Mouse (Mus musculus) kidney, embryonic 14.5 days (tissue): ENCODE data around the gene Paqr9. TPM values are rescaled to one million over a fixed set of nuclear protein-coding genes. Genes with fewer than 3 reads are reported as not detected.

Experiments used
- ATAC-seq: fragments of 200-750 bp; cut with Nextera tagmentation; 2 replicates; pipeline ENCODE4 v1.8.0; 2017; ENCODE audit warnings: moderate number of reproducible peaks, mild to moderate bottlenecking, moderate TSS enrichment, moderate library complexity; ENCODE audit not compliant: low FRiP score, low TSS enrichment
- H3K27ac ChIP-seq: fragments of 300-500 bp; sonication (generic); 2 replicates; pipeline ENCODE4 v1.5.1; 2014; ENCODE audit warnings: low read depth, mild to moderate bottlenecking, low read length, moderate library complexity, mixed read lengths
- H3K27me3 ChIP-seq: fragments of 300-500 bp; sonication (generic); 2 replicates; pipeline ENCODE4 v1.6.1; 2014; ENCODE audit warnings: mild to moderate bottlenecking, low read length; ENCODE audit not compliant: control insufficient read depth, insufficient read depth
- H3K36me3 ChIP-seq: fragments of 300-500 bp; sonication (generic); 2 replicates; pipeline ENCODE4 v1.6.1; 2014; ENCODE audit warnings: low read length, mixed read lengths; ENCODE audit not compliant: control insufficient read depth, insufficient read depth
- H3K4me1 ChIP-seq: fragments of 300-500 bp; sonication (generic); 2 replicates; pipeline ENCODE4 v1.6.1; 2014; ENCODE audit warnings: low read length, mixed read lengths; ENCODE audit not compliant: control insufficient read depth, insufficient read depth
- H3K4me2 ChIP-seq: fragments of 300-500 bp; sonication (generic); replicated peaks from 2 replicates; pipeline ENCODE4 v1.6.1; 2014; ENCODE audit warnings: low read depth, mild to moderate bottlenecking, low read length
- H3K4me3 ChIP-seq: fragments of 300-500 bp; sonication (generic); 2 replicates; pipeline ENCODE4 v1.5.1; 2014; ENCODE audit warnings: mild to moderate bottlenecking, low read length
- H3K9ac ChIP-seq: fragments of 300-500 bp; sonication (generic); 2 replicates; pipeline ENCODE4 v1.6.1; 2014; ENCODE audit warnings: low read depth, mild to moderate bottlenecking, low read length, moderate library complexity
- H3K9me3 ChIP-seq: fragments of 300-500 bp; sonication (generic); 2 replicates; pipeline ENCODE4 v1.6.1; 2016; ENCODE audit warnings: low read length; ENCODE audit not compliant: control insufficient read depth
- WGBS: fragments of 180-500 bp; shearing (Covaris S2); extraction: QIAGEN DNeasy Blood & Tissue Kit; methylation state at CpG from one replicate; pipeline ENCODE4 v1.1.7; 2014; 5-methylcytosine and 5-hydroxymethylcytosine counted together
- polyA plus RNA-seq: library from polyadenylated mRNA; unstranded; fragments of >200 nt; fragmentation: Nextera tagmentation; extraction: Ambion mirVana; gene quantifications from 2 replicates; pipeline ENCODE4 v1.2.1, GENCODE M21; 2014

The Paqr9 gene
- polyA plus RNA-seq, 1 experiment from 2014 or later = 0.54 TPM

DNA sequence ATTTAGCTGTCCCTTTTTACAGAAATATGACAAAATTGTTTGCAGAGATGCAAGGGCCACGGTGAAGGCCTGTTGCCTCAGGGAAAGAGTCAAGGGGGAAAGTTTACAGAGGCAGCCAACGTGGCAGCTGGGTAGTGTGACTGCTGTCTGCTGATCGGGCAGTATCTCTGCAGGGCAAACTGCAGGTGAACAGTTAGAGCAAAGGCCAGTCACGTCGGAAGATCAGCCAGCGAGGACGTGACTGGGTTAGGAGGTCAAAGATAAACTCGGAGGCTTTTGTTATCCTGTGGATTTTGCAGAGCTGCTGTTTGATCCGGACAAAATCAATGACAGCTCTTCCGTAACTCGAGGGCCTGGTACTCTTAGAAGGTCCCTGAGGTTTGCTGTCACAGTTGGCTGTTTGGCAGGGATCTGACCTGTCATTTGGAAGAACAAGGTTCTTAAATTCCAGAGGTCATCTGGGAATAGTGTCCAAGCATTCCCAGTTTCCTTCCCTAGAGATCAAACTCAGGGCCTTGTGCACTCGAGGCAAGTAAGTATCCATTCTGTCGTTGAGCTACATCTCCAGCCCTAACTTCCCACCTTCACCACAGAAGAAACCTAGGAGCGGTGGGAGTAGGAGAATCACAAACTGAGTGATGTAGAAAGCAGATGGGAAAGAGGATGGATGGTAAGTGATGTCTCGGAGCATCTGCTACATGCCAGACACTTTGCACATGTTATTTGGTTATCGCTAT lies 21.7 kb downstream of the Paqr9 start:
- no peak for ATAC-seq
- WGBS = 58% methylated on average over 16 of the region's 16 CpGs
- no peaks in the 10 kb centered on the region for H3K9me3 ChIP-seq
- no peak overlapping the region for H3K4me2 ChIP-seq
- no peak overlapping the region for H3K9ac ChIP-seq
- no peak overlapping the region for H3K4me3 ChIP-seq
- no peaks in the 10 kb centered on the region for H3K4me1 ChIP-seq
- H3K27me3 ChIP-seq = peaks cover 9% of the 10 kb centered on the region; the same call in 1 of the 2 replicates
- H3K27ac ChIP-seq = no peak overlapping the region
- H3K36me3 ChIP-seq = no peaks in the 10 kb centered on the region

- Histone ChIP-seq H3K36me3 (no peaks in the 10 kb centered on the region), H3K27me3 (peaks cover 9% of the 10 kb centered on the region; the same call in 1 of the 2 replicates), H3K9ac (no peak overlapping the region), H3K9me3 (no peaks in the 10 kb centered on the region), H3K4me1 (no peaks in the 10 kb centered on the region), H3K4me2 (peak overlapping the region; percentile 35), H3K27ac (no peak overlapping the region), H3K4me3 (peak overlapping the region; percentile 18; the same call in 1 of the 2 replicates)
- 7% methylated on average over 20 of the region's 20 CpGs for WGBS
- 0 out of 2 replicates have a peak, but pooled peaks have one; percentile 43 for ATAC-seq
Measured at GRCm38 (mm10) chr9:95581758-95582515, 22.5 kb downstream of the Paqr9 start.

- Histone ChIP-seq H3K4me2 (peak overlapping the region; percentile 35; the same call in 1 of the 2 replicates), H3K27me3 (peaks cover 9% of the 10 kb centered on the region; the same call in 1 of the 2 replicates), H3K9me3 (no peaks in the 10 kb centered on the region), H3K27ac (no peak overlapping the region), H3K4me3 (no peak overlapping the region), H3K36me3 (no peaks in the 10 kb centered on the region), H3K9ac (no peak overlapping the region), H3K4me1 (no peaks in the 10 kb centered on the region)
- WGBS = 21% methylated on average over 8 of the region's 8 CpGs
- no peak for ATAC-seq
Measured at GRCm38 (mm10) chr9:95582555-95582954, 23.1 kb downstream of the Paqr9 start.

GRCm38 (mm10) chr9:95586046-95586445 lies 26.6 kb downstream of the Paqr9 start:
- Histone ChIP-seq H3K4me1 (no peaks in the 10 kb centered on the region), H3K4me3 (no peak overlapping the region), H3K4me2 (no peak overlapping the region), H3K9ac (no peak overlapping the region), H3K36me3 (no peaks in the 10 kb centered on the region), H3K9me3 (no peaks in the 10 kb centered on the region), H3K27me3 (peaks cover 9% of the 10 kb centered on the region; the same call in 1 of the 2 replicates), H3K27ac (no peak overlapping the region)
- 97% methylated on average over 4 of the region's 5 CpGs for WGBS
- ATAC-seq = no peak

DNA sequence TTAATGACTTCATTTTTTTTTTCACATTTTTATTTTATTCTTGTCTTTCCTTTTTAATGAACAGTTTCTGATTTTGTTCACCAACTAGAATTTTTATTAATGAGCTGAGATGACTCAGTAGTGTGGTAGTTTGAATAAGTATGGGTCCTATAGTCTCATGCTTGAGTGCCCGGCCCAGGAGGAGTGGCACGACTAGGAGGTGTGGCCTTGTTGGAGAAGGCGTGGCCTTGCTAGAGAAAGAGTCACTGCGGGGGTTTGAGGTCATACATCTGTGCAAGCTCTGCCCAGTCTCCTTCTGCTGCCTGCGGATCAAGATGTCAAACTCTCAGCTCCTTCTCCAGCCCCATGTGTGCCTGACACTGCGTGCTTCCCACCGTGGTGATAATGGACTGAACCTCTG lies 28.6 kb downstream of the Paqr9 start:
- 92% methylated on average over 7 of the region's 7 CpGs for WGBS
- Histone ChIP-seq H3K4me3 (no peak overlapping the region), H3K27me3 (no peaks in the 10 kb centered on the region), H3K27ac (no peak overlapping the region), H3K9ac (no peak overlapping the region), H3K4me1 (no peaks in the 10 kb centered on the region), H3K4me2 (no peak overlapping the region), H3K36me3 (no peaks in the 10 kb centered on the region), H3K9me3 (no peaks in the 10 kb centered on the region)
- no peak for ATAC-seq

- no peaks in the 10 kb centered on the region for H3K9me3 ChIP-seq
- no peaks in the 10 kb centered on the region for H3K36me3 ChIP-seq
- no peak overlapping the region for H3K9ac ChIP-seq
- no peak overlapping the region for H3K4me2 ChIP-seq
- no peaks in the 10 kb centered on the region for H3K4me1 ChIP-seq
- WGBS = 60% methylated on average over 4 of the region's 4 CpGs
- no peak overlapping the region for H3K4me3 ChIP-seq
- H3K27ac ChIP-seq = no peak overlapping the region
- H3K27me3 ChIP-seq = no peaks in the 10 kb centered on the region
- no peak for ATAC-seq
Measured at GRCm38 (mm10) chr9:95594291-95594690, 34.8 kb downstream of the Paqr9 start.

DNA sequence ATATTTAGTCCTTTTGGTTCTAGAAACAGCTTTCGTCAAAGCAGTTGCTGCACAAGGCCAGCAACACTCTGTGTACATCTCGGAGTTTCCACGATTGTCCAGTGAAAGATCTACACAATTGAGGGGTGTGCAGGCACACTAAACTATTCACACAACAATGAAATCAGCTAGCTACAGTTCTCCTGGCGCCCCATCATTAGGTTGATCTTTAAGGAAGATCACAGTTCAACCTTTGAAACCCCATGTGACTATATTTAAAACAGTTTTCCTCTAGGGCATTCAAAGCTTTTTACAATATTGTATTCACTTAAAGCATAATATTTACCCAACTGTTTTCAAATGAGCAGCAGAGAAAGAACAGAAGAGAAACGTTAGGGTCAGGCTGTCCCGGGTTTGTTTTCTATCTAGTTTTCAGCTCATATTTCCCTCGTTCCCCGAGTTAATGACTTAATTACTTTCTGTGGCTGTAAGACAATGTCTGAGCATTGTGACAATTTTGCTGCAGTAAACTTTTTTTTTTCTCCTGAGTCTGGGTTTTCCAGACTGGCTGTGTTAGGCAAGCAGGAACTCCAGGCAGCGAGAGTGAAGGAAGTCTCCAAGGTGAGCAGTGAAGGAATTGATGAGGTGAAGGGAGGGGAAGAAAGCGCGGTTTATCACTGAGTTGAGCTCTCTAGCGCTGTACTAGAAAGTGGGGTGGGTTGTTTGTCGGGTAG lies 38.2 kb downstream of the Paqr9 start:
- H3K4me1 ChIP-seq = no peaks in the 10 kb centered on the region
- H3K4me2 ChIP-seq = peak overlapping the region; percentile 19; the same call in 1 of the 2 replicates
- H3K36me3 ChIP-seq = no peaks in the 10 kb centered on the region
- no peaks in the 10 kb centered on the region for H3K27me3 ChIP-seq
- H3K9ac ChIP-seq = no peak overlapping the region
- 36% methylated on average over 13 of the region's 13 CpGs for WGBS
- no peak overlapping the region for H3K27ac ChIP-seq
- no peak overlapping the region for H3K4me3 ChIP-seq
- H3K9me3 ChIP-seq = no peaks in the 10 kb centered on the region
- no peak for ATAC-seq

GRCm38 (mm10) chr9:95598179-95598721 lies 38.8 kb downstream of the Paqr9 start:
- no peak overlapping the region for H3K27ac ChIP-seq
- H3K27me3 ChIP-seq = no peaks in the 10 kb centered on the region
- no peak for ATAC-seq
- peak overlapping the region; percentile 19; the same call in 1 of the 2 replicates for H3K4me2 ChIP-seq
- H3K9me3 ChIP-seq = no peaks in the 10 kb centered on the region
- H3K36me3 ChIP-seq = no peaks in the 10 kb centered on the region
- no peak overlapping the region for H3K4me3 ChIP-seq
- 45% methylated on average over 19 of the region's 19 CpGs for WGBS
- no peaks in the 10 kb centered on the region for H3K4me1 ChIP-seq
- H3K9ac ChIP-seq = no peak overlapping the region
